Mouse (Mus musculus) heart, postnatal 25 days (tissue): Measurements from ENCODE around the gene Ccser1. TPM values are rescaled to one million over a fixed set of nuclear protein-coding genes. Genes with fewer than 3 reads are reported as not detected.
A peak's percentile ranks its signal among the peaks of the same experiment; 100 is the strongest.

Source experiments
- DNase-seq: peaks from one replicate; pipeline ENCODE4 v3.0.0; 2022; ENCODE audit warnings: low spot score
- intact Hi-C: fragments of 180-260 bp; cut with DNase I; formaldehyde crosslinking; loops from one replicate; pipeline ENCODE4 v1.15.1; 2025
- total RNA-seq, 2 experiments: library from RNA; stranded (reverse); gene quantifications; 2 replicates each; pipeline ENCODE4 v1.2.3; 2021

Ccser1 gene
- 1 to 10 TPM; 1.7 to 1.8 TPM for total RNA-seq

- intact Hi-C loops, result loop anchor here (5.0 kb wide), 1 partner anchor 87 kb away; no protein-coding TSS in a partner anchor
- DNase-seq, result peak; percentile 16
These were observed at the start of gene Ccser1 for GRCm38 (mm10) chr6:61179949-61180755. Gene Ccser1 (plus strand): TSS chr6:61180324.

- no peak for DNase-seq
- intact Hi-C loops, result no loop called here
These were observed 43.7 kb upstream of the Ccser1 start for GRCm38 (mm10) chr6:61136436-61136835.

GRCm38 (mm10) chr6:61143031-61143430 lies 37.1 kb upstream of the Ccser1 start:
- intact Hi-C loops, result no loop called here
- DNase-seq, result no peak

DNA sequence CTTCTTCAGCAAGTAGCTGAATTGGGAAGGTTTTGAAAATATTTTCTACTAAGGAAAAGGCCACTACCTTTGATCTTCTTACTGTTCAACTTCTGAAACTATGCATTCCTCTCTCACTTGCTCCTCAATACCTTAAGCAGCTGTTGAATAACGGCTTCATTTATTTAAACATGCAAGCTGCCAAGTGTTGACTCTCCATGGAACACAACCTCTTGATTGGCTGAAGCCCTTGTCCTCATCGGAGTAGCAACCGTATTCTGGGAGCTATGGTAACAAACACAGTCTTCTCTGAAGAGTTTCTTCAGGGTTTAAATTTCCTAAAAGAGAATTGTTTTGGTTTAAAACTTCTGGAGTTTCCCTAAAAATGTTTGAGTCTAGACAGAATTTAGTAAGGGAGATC lies 27.2 kb upstream of the Ccser1 start:
- no peak for DNase-seq
- intact Hi-C loops, result no loop called here

- no peak for DNase-seq
- intact Hi-C loops, result no loop called here
These were observed 25.5 kb upstream of the Ccser1 start for GRCm38 (mm10) chr6:61154654-61155053.

GRCm38 (mm10) chr6:61155059-61155629 lies 25.0 kb upstream of the Ccser1 start:
- intact Hi-C loops, result no loop called here
- no peak for DNase-seq

DNA sequence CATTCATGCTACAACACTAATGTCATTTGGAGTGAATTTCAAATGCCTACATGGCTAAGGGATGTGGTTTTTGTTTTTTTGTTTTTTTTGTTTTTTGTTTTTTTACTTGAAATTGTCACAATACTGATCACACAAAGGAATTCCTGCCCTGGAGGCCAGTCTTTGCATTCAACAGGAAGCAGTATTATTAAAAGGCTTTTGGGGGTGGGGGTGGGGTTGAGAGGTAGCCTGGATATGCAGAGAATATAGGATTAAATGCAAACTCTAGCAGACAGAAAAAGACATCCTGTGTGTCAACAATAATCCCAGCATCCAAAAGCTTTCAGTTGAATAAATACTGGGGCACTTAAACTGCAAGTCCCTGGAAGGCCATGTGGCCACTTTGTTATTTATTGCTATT lies 24.4 kb upstream of the Ccser1 start:
- no peak for DNase-seq
- intact Hi-C loops, result no loop called here

DNA sequence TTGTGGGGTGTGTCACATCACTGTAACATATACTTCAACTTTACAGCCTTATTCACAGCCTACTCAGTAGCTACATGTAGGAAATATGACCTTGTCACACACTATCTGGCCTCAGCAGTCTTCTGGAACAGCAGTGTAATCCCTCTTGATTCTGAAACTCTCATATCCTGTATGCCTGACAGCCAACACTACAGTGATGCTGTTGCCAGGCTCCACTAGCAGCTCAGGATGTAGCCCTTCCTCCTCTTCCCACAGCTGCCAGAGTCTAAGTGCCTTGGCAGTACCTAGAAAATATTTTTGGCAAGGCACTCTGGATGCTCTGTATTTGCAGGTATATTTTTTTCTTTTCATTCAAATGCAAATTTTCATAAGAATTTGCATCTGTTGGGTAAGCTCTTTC lies 18.0 kb upstream of the Ccser1 start:
- intact Hi-C loops, result no loop called here
- DNase-seq, result no peak

DNA sequence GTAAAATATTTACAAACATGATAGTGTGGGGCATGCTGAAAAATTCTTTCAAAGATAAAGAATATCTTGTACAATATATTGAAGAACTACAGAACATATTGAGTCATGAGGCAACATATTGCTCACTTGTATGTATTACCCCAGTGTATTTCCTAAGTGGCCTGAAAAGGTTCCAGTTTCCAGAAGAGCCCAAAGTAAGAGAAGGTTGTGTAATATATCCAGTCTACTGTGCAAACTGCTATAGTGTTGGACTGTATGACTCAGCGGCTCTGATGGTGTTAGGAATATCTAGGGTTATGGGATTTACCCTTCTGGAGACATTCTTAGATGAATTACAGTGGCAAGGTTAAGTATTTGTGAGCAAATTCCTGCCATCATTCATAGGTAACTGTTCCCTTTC lies 13.2 kb upstream of the Ccser1 start:
- DNase-seq, result no peak
- intact Hi-C loops, result no loop called here

GRCm38 (mm10) chr6:61176126-61176525 lies 4.0 kb upstream of the Ccser1 start:
- intact Hi-C loops, result no loop called here

GRCm38 (mm10) chr6:61177476-61177875 lies 2.6 kb upstream of the Ccser1 start:
- intact Hi-C loops, result no loop called here

More at GRCm38 (mm10) chr6:61176126-61176525, 4.0 kb upstream of the Ccser1 start:
- DNase-seq, result no peak

GRCm38 (mm10) chr6:61179641-61179948 lies 529 bp upstream of the Ccser1 start:
- DNase-seq, result no peak
- intact Hi-C loops, result no loop called here

More at GRCm38 (mm10) chr6:61177476-61177875, 2.6 kb upstream of the Ccser1 start:
- no peak for DNase-seq

DNA sequence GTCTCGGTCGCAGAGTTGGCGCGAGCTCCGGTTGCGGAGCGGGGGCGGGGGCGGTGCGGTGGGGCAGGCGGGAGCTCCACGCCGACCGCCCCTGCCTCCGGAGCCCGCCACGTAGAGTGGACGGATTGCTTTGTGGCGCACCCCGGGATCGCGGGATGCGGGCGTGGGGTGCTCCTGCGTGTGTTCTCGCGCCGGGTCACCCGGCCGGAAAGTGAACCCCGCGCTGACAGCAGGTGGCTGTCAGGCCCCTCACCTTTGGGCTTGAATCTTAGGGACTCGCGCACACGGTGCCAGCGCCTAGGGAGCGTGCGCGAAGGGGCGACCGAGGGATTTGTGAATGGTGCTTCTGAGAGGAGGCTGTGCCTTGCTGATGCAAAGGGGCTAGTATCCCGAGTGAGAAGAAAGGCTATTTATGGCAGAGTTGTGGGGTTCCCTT lies 650 bp downstream of the Ccser1 start:
- DNase-seq, result no peak
- intact Hi-C loops, result loop anchor here (5.0 kb wide), 1 partner anchor 87 kb away; no protein-coding TSS in a partner anchor

- DNase-seq, result no peak
- intact Hi-C loops, result no loop called here
These were observed 8.9 kb downstream of the Ccser1 start for GRCm38 (mm10) chr6:61189029-61189428.

- no peak for DNase-seq
- intact Hi-C loops, result no loop called here
These were observed 11.7 kb downstream of the Ccser1 start for GRCm38 (mm10) chr6:61191597-61192386.

- intact Hi-C loops, result no loop called here
These were observed 23.2 kb downstream of the Ccser1 start for GRCm38 (mm10) chr6:61203344-61203743.

GRCm38 (mm10) chr6:61206042-61206441 lies 25.9 kb downstream of the Ccser1 start:
- intact Hi-C loops, result no loop called here

More at GRCm38 (mm10) chr6:61203344-61203743, 23.2 kb downstream of the Ccser1 start:
- no peak for DNase-seq

DNA sequence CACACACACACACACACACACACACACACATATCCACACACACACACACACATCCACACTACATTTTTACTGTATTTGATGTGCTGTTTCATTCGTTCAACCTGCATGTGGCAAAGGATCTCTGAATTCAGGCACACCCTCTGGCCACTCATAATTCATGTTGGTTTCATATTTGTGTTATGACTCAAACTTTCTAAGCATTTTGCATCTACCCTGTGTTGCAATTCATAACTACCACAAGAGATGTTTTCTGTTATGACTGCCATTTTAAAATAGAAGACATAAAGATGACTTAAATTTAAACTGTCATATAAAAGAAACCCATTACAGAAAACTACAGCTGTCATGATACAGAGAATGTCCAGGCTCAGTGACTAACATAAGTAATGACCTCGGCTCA lies 26.5 kb downstream of the Ccser1 start:
- intact Hi-C loops, result no loop called here
- DNase-seq, result no peak

More at GRCm38 (mm10) chr6:61206042-61206441, 25.9 kb downstream of the Ccser1 start:
- DNase-seq, result no peak

- intact Hi-C loops, result no loop called here
- no peak for DNase-seq
These were observed 30.1 kb downstream of the Ccser1 start for GRCm38 (mm10) chr6:61210061-61210737.

DNA sequence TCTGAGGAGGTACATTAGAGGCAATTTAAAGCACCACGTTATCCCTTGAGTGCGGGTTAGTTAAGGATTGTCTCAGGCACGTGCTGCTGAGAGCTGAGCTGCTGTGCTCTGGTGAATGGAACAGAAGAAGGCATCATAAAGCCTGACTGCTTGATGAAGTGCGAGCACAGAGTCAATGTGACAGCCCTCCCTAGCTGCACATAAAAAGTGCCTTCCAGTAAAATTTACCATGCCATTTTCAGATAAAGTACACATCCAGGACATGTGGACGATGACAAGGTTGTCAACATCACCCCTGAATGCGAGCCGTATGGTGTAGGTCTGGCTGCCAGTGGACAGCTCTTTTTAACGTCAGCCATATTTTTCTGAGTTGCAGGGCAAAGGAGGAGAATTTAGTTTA lies 35.6 kb downstream of the Ccser1 start:
- DNase-seq, result no peak
- intact Hi-C loops, result no loop called here
